Mouse (Mus musculus) intestine, postnatal 0 days (tissue): ENCODE data around the gene Vmn1r222. TPM values are rescaled to one million over a fixed set of nuclear protein-coding genes. Genes with fewer than 3 reads are reported as not detected.
"Not testable (repeated sequence)": the region's sequence is repeated elsewhere in the genome, so short reads cannot be mapped to it uniquely, and the experiment has no call there.

Experiments
- ATAC-seq: fragments of 200-750 bp; cut with Nextera tagmentation; 2 replicates; pipeline ENCODE4 v1.8.0; 2017; ENCODE audit warnings: mild to moderate bottlenecking, moderate TSS enrichment, moderate library complexity
- H3K27ac ChIP-seq: fragments of 300-500 bp; sonication (generic); 2 replicates; pipeline ENCODE4 v1.5.1; 2014; ENCODE audit warnings: mild to moderate bottlenecking, low read depth, low read length, moderate library complexity
- H3K27me3 ChIP-seq: fragments of 300-500 bp; sonication (generic); replicated peaks from 2 replicates; pipeline ENCODE4 v1.6.1; 2014; ENCODE audit warnings: low read length, mixed read lengths; ENCODE audit not compliant: control insufficient read depth, insufficient read depth
- H3K36me3 ChIP-seq: fragments of 300-500 bp; sonication (generic); 2 replicates; pipeline ENCODE4 v1.6.1; 2014; ENCODE audit warnings: mild to moderate bottlenecking, moderate library complexity; ENCODE audit not compliant: control insufficient read depth, insufficient read depth
- H3K4me1 ChIP-seq: fragments of 300-500 bp; sonication (generic); replicated peaks from 2 replicates; pipeline ENCODE4 v1.6.1; 2014; ENCODE audit warnings: antibody characterized with exemption, low read length, mixed read lengths; ENCODE audit not compliant: control insufficient read depth, insufficient read depth
- H3K4me2 ChIP-seq: fragments of 300-500 bp; sonication (generic); replicated peaks from 2 replicates; pipeline ENCODE4 v1.6.1; 2014; ENCODE audit warnings: low read depth, mild to moderate bottlenecking, moderate library complexity
- H3K4me3 ChIP-seq: fragments of 300-500 bp; sonication (generic); 2 replicates; pipeline ENCODE4 v1.5.1; 2014; ENCODE audit warnings: low read depth, low read length
- H3K9ac ChIP-seq: fragments of 300-500 bp; sonication (generic); 2 replicates; pipeline ENCODE4 v1.6.1; 2014; ENCODE audit warnings: mild to moderate bottlenecking, low read depth, low read length
- H3K9me3 ChIP-seq: fragments of 300-500 bp; sonication (generic); 2 replicates; pipeline ENCODE4 v1.6.1; 2016; ENCODE audit warnings: mixed run types; ENCODE audit not compliant: control insufficient read depth
- CTCF ChIP-seq: sonication (generic); IDR thresholded peaks from 2 replicates; pipeline ENCODE4 v1.5.1; 2016; ENCODE audit warnings: low read depth, mild to moderate bottlenecking, control low read depth, antibody characterized with exemption, moderate library complexity
- WGBS: fragments of 180-500 bp; shearing (Covaris S2); extraction: QIAGEN DNeasy Blood & Tissue Kit; methylation state at CpG from one replicate; pipeline ENCODE4 v1.1.7; 2014; 5-methylcytosine and 5-hydroxymethylcytosine counted together
- polyA plus RNA-seq: library from polyadenylated mRNA; unstranded; fragments of >200 nt; fragmentation: Nextera tagmentation; extraction: Ambion mirVana; gene quantifications from 2 replicates; pipeline ENCODE4 v1.2.1, GENCODE M21; 2015

The Vmn1r222 gene
- not detected in 2 replicates for polyA plus RNA-seq

GRCm38 (mm10) chr13:23235847-23236246, at the start of gene Vmn1r222:
Gene Vmn1r222, minus strand, starts transcription at chr13:23235947.
- H3K27me3 ChIP-seq, ATAC-seq, H3K36me3 ChIP-seq, H3K9me3 ChIP-seq, H3K27ac ChIP-seq, H3K4me3 ChIP-seq, H3K4me2 ChIP-seq, H3K4me1 ChIP-seq, H3K9ac ChIP-seq: not testable (repeated sequence)

GRCm38 (mm10) chr13:23285191-23285920, 49.6 kb upstream of the Vmn1r222 start:
- TF ChIP-seq CTCF: no peak
- Histone ChIP-seq H3K27ac (no peak overlapping the region), H3K4me1 (0 out of 2 replicates have a peak, but pooled peaks cover 5% of the 10 kb centered on the region), H3K9ac (no peak overlapping the region), H3K9me3 (no peaks in the 10 kb centered on the region), H3K4me3 (peak overlapping the region; percentile 41), H3K27me3 (peaks cover 4% of the 10 kb centered on the region; the same call in 1 of the 2 replicates), H3K36me3 (no peaks in the 10 kb centered on the region), H3K4me2 (peak overlapping the region; percentile 76)
- no peak for ATAC-seq
- 9% methylated on average over 22 of the region's 22 CpGs for WGBS

GRCm38 (mm10) chr13:23279992-23280391, 44.2 kb upstream of the Vmn1r222 start:
- H3K27ac ChIP-seq: no peak overlapping the region
- WGBS: 78% methylated on average over 3 of the region's 3 CpGs
- no peaks in the 10 kb centered on the region for H3K4me1 ChIP-seq
- no peak for TF ChIP-seq CTCF
- 0 out of 2 replicates have a peak, but pooled peaks cover 4% of the 10 kb centered on the region for H3K27me3 ChIP-seq
- no peak overlapping the region for H3K4me3 ChIP-seq
- no peak overlapping the region for H3K9ac ChIP-seq
- ATAC-seq: no peak
- H3K9me3 ChIP-seq: no peaks in the 10 kb centered on the region
- no peaks in the 10 kb centered on the region for H3K36me3 ChIP-seq
- no peak overlapping the region for H3K4me2 ChIP-seq

DNA sequence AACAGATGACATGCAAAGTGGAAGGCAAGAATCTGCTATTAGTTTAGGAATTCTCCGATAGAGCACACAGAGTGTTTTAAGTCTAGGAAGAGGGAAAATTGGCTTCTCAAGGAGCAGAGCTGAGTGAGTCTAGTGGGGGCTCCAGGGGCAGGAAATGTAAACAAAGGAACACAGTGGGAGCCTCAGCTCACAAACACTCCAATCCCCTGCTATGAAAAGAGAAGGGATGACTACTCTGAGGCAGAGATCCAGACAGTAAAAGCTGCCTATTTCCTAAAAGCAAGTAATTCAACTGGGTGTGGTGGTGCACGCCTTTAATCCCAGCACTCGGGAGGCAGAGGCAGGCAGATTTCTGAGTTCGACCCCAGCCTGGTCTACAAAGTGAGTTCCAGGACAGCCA, 43.8 kb upstream of the Vmn1r222 start:
- Histone ChIP-seq H3K9me3 (no peaks in the 10 kb centered on the region), H3K4me1 (no peaks in the 10 kb centered on the region), H3K4me3 (no peak overlapping the region), H3K36me3 (no peaks in the 10 kb centered on the region), H3K27me3 (0 out of 2 replicates have a peak, but pooled peaks cover 3% of the 10 kb centered on the region), H3K4me2 (no peak overlapping the region), H3K9ac (no peak overlapping the region), H3K27ac (no peak overlapping the region)
- TF ChIP-seq CTCF: no peak
- WGBS: 86% methylated on average over 4 of the region's 4 CpGs
- ATAC-seq: no peak

GRCm38 (mm10) chr13:23270321-23271101, 34.8 kb upstream of the Vmn1r222 start:
- H3K36me3 ChIP-seq: no peaks in the 10 kb centered on the region
- no peak for TF ChIP-seq CTCF
- peak overlapping the region; percentile 7; the same call in 1 of the 2 replicates for H3K4me3 ChIP-seq
- no peaks in the 10 kb centered on the region for H3K4me1 ChIP-seq
- 6% methylated on average over 34 of the region's 34 CpGs for WGBS
- 0 out of 2 replicates have a peak, but pooled peaks have one; percentile 25 for ATAC-seq
- H3K9me3 ChIP-seq: no peaks in the 10 kb centered on the region
- no peak overlapping the region for H3K9ac ChIP-seq
- no peaks in the 10 kb centered on the region for H3K27me3 ChIP-seq
- no peak overlapping the region for H3K27ac ChIP-seq
- H3K4me2 ChIP-seq: peak overlapping the region; percentile 49

DNA sequence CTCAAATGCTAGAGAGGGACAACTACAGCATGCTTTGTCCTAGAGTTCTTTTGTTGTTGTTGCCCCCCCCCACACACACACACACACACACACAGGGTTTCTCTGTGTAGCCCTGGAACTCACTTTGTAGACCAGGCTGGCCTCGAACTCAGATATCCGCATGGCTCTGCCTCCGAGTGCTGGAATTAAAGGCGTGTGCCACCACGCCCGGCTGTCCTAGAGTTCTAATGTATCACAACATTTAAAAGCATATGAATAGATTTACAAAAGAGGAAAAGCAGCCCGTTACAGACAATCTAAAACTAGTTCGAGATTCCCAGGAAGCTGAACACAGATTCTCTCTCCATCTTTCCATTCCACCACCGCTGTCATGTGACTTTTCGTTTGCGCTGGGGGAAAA, 33.9 kb upstream of the Vmn1r222 start:
- Histone ChIP-seq H3K36me3 (no peaks in the 10 kb centered on the region), H3K9ac (no peak overlapping the region), H3K9me3 (no peaks in the 10 kb centered on the region), H3K4me3 (peak overlapping the region; percentile 7; the same call in 1 of the 2 replicates), H3K4me1 (no peaks in the 10 kb centered on the region), H3K27me3 (no peaks in the 10 kb centered on the region), H3K27ac (no peak overlapping the region), H3K4me2 (peak overlapping the region; percentile 49)
- ATAC-seq: no peak
- TF ChIP-seq CTCF: no peak
- 26% methylated on average over 11 of the region's 11 CpGs for WGBS
